9 mouse cellular contexts compared by ENCODE assay signal in the genomic region with DNA sequence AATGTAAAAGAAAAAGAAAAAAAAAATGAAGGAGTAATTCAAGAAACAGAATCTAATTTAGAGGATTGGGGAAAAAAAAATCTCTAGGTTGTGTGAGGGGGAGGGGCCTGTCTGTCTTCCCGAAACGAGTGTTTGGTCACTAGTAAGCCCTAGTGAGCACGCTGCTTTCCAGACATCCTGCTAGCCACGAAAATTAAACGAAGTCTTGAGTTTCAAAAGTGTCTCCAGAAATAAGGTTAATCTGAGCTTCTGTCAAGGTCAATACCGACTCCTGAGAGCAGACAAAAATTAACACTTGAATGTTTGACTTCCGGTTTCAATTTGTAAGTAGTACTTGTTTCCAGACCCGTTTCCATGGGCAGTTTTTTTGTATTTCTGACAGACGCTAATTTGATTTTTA. TPM values are rescaled to one million over a fixed set of nuclear protein-coding genes. Genes with fewer than 3 reads are reported as not detected.
DNase-seq lines count a peak whose midpoint lies in the region; ATAC-seq and TF ChIP-seq lines count a peak whose summit lies in the region.
"Had no signal": no experiment of that assay in that cellular context is flagged by ENCODE, and none has a peak within 500 bp of the region (broad histone marks: within the 10 kb centered on the region; RNA-seq: fewer than 3 reads in every experiment).

No protein-coding gene starts in this region.

- no peak overlapping the region for H3K27ac ChIP-seq in forebrain, embryonic 10.5 days
- peak overlapping the region; percentile 85; the same call in 1 of the 2 replicates for H3K27ac ChIP-seq in hindbrain, embryonic 15.5 days (replicated peaks)
- H3K27ac ChIP-seq in limb, embryonic 14.5 days (replicated peaks; ENCODE audit: low read depth, low read length) = no peak overlapping the region

- ATAC-seq in hindbrain, embryonic 15.5 days (ENCODE audit: low FRiP score, low read depth) = no peak
- no peak for ATAC-seq in limb, embryonic 14.5 days (ENCODE audit: low FRiP score, low read depth)

- H3K4me2 ChIP-seq in hindbrain, embryonic 15.5 days = peak overlapping the region; percentile 68
- H3K4me2 ChIP-seq in limb, embryonic 14.5 days (replicated peaks; ENCODE audit: low read depth, low read length, severe bottlenecking) = peak overlapping the region; percentile 92

- peaks cover 40% of the 10 kb centered on the region for H3K27me3 ChIP-seq in forebrain, embryonic 10.5 days (ENCODE audit: poor library complexity, severe bottlenecking)
- H3K27me3 ChIP-seq in hindbrain, embryonic 15.5 days = no peaks in the 10 kb centered on the region
- H3K27me3 ChIP-seq in limb, embryonic 14.5 days (ENCODE audit: control insufficient read depth, insufficient read depth, low read length) = no peaks in the 10 kb centered on the region

- no peaks in the 10 kb centered on the region for H3K9me3 ChIP-seq in forebrain, embryonic 10.5 days
- H3K9me3 ChIP-seq in hindbrain, embryonic 15.5 days = no peaks in the 10 kb centered on the region
- H3K9me3 ChIP-seq in limb, embryonic 14.5 days (ENCODE audit: control insufficient read depth, low read length) = no peaks in the 10 kb centered on the region

- TF ChIP-seq POLR2A in limb, embryonic 14.5 days (IDR thresholded peaks at IDR 0.05; ENCODE audit: borderline replicate concordance, extremely low read depth, insufficient read depth, insufficient read length) = no peak

- peaks cover 23% of the 10 kb centered on the region for H3K4me1 ChIP-seq in forebrain, embryonic 10.5 days
- H3K4me1 ChIP-seq in hindbrain, embryonic 15.5 days (replicated peaks) = peaks cover 22% of the 10 kb centered on the region
- peaks cover 17% of the 10 kb centered on the region for H3K4me1 ChIP-seq in limb, embryonic 14.5 days (ENCODE audit: control insufficient read depth, insufficient read depth, low read length)

- no peaks in the 10 kb centered on the region for H3K36me3 ChIP-seq in forebrain, embryonic 10.5 days (replicated peaks)
- H3K36me3 ChIP-seq in hindbrain, embryonic 15.5 days = no peaks in the 10 kb centered on the region
- no peaks in the 10 kb centered on the region for H3K36me3 ChIP-seq in limb, embryonic 14.5 days (ENCODE audit: control insufficient read depth, insufficient read depth, low read length)

- H3K9ac ChIP-seq in hindbrain, embryonic 15.5 days = peak overlapping the region; percentile 75
- H3K9ac ChIP-seq in limb, embryonic 14.5 days (ENCODE audit: low read depth, low read length, severe bottlenecking) = peak overlapping the region; percentile 76

- DNase-seq in layer of hippocampus, postnatal 14 days (ENCODE audit: low spot score in 2 of 2) = peak; percentile 22 to 38
- DNase-seq in layer of hippocampus, postnatal 25 days (ENCODE audit: extremely low spot score in 1 of 2, low spot score in 1 of 2) = no peak
- peak; percentile 51 for DNase-seq in adrenal gland, postnatal 10 days
- DNase-seq in forebrain, embryonic 10.5 days (ENCODE audit: extremely low spot score, low spot score) = no peak
- DNase-seq in limb, embryonic 14.5 days (ENCODE audit: low spot score) = peak; percentile 49
- peak; percentile 23 for DNase-seq in neural tube, embryonic 10.5 days (ENCODE audit: extremely low spot score, low spot score)
- DNase-seq in spleen, postnatal 4 days (ENCODE audit: low spot score in 2 of 2) = no peak

- H3K4me3 ChIP-seq in forebrain, embryonic 10.5 days = peak overlapping the region; percentile 74
- H3K4me3 ChIP-seq in hindbrain, embryonic 15.5 days = peak overlapping the region; percentile 83
- peak overlapping the region; percentile 72 for H3K4me3 ChIP-seq in limb, embryonic 14.5 days (replicated peaks; ENCODE audit: low read length)

- 13% methylated on average over 9 of the region's 9 CpGs for WGBS in forebrain, embryonic 10.5 days
- 5% methylated on average over 9 of the region's 9 CpGs for WGBS in hindbrain, embryonic 15.5 days
- 2% methylated on average over 9 of the region's 9 CpGs for WGBS in limb, embryonic 14.5 days

RNA-seq across cellular contexts. Expression of gene Stambpl1, which starts 1.1 kb away (rescaled TPM):
- 10 to 100 TPM; 16.4 to 19.7 TPM for total RNA-seq in layer of hippocampus, postnatal 14 days (2021)
- 10 to 100 TPM; 20.6 to 22.2 TPM for total RNA-seq in layer of hippocampus, postnatal 25 days (2021)
- 1 to 10 TPM; 4.8 to 6.6 TPM for total RNA-seq in adrenal gland, postnatal 10 days (2021)
- 3.2 and 3.7 TPM in 2 replicates for polyA plus RNA-seq in forebrain, embryonic 10.5 days (2016; fragmentation: Nextera tagmentation; extraction: Ambion mirVana)
- polyA plus RNA-seq in hindbrain, embryonic 15.5 days (2015; fragmentation: Nextera tagmentation; extraction: Ambion mirVana) = 21.0 and 24.0 TPM in 2 replicates
- 8.6 and 9.0 TPM in 2 replicates for polyA plus RNA-seq in limb, embryonic 14.5 days (2012; rRNA removed)
- polyA plus RNA-seq in limb, embryonic 14.5 days (2014; fragmentation: Nextera tagmentation; extraction: Ambion mirVana) = 14.8 and 16.6 TPM in 2 replicates

RNA-seq across cellular contexts. Expression of gene Ankrd22, which starts 27.3 kb away (rescaled TPM):
- not detected for total RNA-seq in layer of hippocampus, postnatal 14 days (2021)
- under 1 TPM; 0.26 to 0.27 TPM for total RNA-seq in layer of hippocampus, postnatal 25 days (2021)
- total RNA-seq in adrenal gland, postnatal 10 days (2021) = under 1 TPM in 1 of 2 experiments, not detected in 1; 0.12 TPM
- 0.05 and 0.14 TPM in 2 replicates for polyA plus RNA-seq in forebrain, embryonic 10.5 days (2016; fragmentation: Nextera tagmentation; extraction: Ambion mirVana)
- not detected in 2 replicates for polyA plus RNA-seq in hindbrain, embryonic 15.5 days (2015; fragmentation: Nextera tagmentation; extraction: Ambion mirVana)
- 3.1 and 4.9 TPM in 2 replicates for polyA plus RNA-seq in limb, embryonic 14.5 days (2012; rRNA removed)
- 7.5 and 8.9 TPM in 2 replicates for polyA plus RNA-seq in limb, embryonic 14.5 days (2014; fragmentation: Nextera tagmentation; extraction: Ambion mirVana)
- total RNA-seq: adrenal gland, adult 18-20 months had no signal

Comparison
In these comparisons a context has a peak if more than half of its experiments do, and no peak if none do; other contexts are left out.
1. DNase-seq: peak in layer of hippocampus, postnatal 14 days (2 of 2), adrenal gland, postnatal 10 days (single experiment), limb, embryonic 14.5 days (single experiment) and neural tube, embryonic 10.5 days (single experiment); none in layer of hippocampus, postnatal 25 days (0 of 2), forebrain, embryonic 10.5 days (single experiment) and spleen, postnatal 4 days (0 of 2).
2. Peak in every context shown above with its lines, with median percentiles within 50 percentile points of each other: H3K4me3 ChIP-seq.